Mouse (Mus musculus) liver, embryonic 16.5 days (tissue): ENCODE results near the gene Kcnj9. TPM values are rescaled to one million over a fixed set of nuclear protein-coding genes. Genes with fewer than 3 reads are reported as not detected.

Experiments
- ATAC-seq: fragments of 200-750 bp; cut with Nextera tagmentation; 2 replicates; pipeline ENCODE4 v1.8.0; 2017; ENCODE audit warnings: low read depth, mild to moderate bottlenecking, moderate number of reproducible peaks, moderate library complexity
- H3K27ac ChIP-seq: fragments of 300-500 bp; sonication (generic); 2 replicates; pipeline ENCODE4 v1.5.1; 2014; ENCODE audit warnings: mild to moderate bottlenecking, low read length
- H3K27me3 ChIP-seq: fragments of 300-500 bp; sonication (generic); 2 replicates; pipeline ENCODE4 v1.6.1; 2014; ENCODE audit warnings: low read depth, low read length, mixed read lengths; ENCODE audit not compliant: control insufficient read depth, insufficient read depth
- H3K36me3 ChIP-seq: fragments of 300-500 bp; sonication (generic); 2 replicates; pipeline ENCODE4 v1.6.1; 2014; ENCODE audit warnings: mild to moderate bottlenecking; ENCODE audit not compliant: control insufficient read depth, insufficient read depth
- H3K4me1 ChIP-seq: fragments of 300-500 bp; sonication (generic); 2 replicates; pipeline ENCODE4 v1.6.1; 2014; ENCODE audit warnings: low read depth, low read length, mixed read lengths; ENCODE audit not compliant: control insufficient read depth
- H3K4me2 ChIP-seq: fragments of 300-500 bp; sonication (generic); 2 replicates; pipeline ENCODE4 v1.6.1; 2014; ENCODE audit warnings: low read depth, low read length, mixed read lengths
- H3K4me3 ChIP-seq: fragments of 300-500 bp; sonication (generic); 2 replicates; pipeline ENCODE4 v1.5.1; 2014; ENCODE audit warnings: low read depth, mild to moderate bottlenecking, low read length
- H3K9ac ChIP-seq: fragments of 300-500 bp; sonication (generic); 2 replicates; pipeline ENCODE4 v1.6.1; 2014; ENCODE audit warnings: low read depth, low read length
- H3K9me3 ChIP-seq: fragments of 300-500 bp; sonication (generic); replicated peaks from 2 replicates; pipeline ENCODE4 v1.6.1; 2016; ENCODE audit warnings: low read length; ENCODE audit not compliant: control insufficient read depth
- WGBS: fragments of 180-500 bp; shearing (Covaris S2); extraction: QIAGEN DNeasy Blood & Tissue Kit; methylation state at CpG from one replicate; pipeline ENCODE4 v1.1.7; 2014; ENCODE audit not compliant: insufficient replicate concordance; 5-methylcytosine and 5-hydroxymethylcytosine counted together
- polyA plus RNA-seq: library from polyadenylated mRNA; unstranded; fragments of >200 nt; fragmentation: Nextera tagmentation; extraction: Ambion mirVana; gene quantifications from 2 replicates; pipeline ENCODE4 v1.2.1, GENCODE M21; 2015

Gene Kcnj9
- polyA plus RNA-seq, 1 experiment from 2014 or later, result 0.04 TPM

DNA sequence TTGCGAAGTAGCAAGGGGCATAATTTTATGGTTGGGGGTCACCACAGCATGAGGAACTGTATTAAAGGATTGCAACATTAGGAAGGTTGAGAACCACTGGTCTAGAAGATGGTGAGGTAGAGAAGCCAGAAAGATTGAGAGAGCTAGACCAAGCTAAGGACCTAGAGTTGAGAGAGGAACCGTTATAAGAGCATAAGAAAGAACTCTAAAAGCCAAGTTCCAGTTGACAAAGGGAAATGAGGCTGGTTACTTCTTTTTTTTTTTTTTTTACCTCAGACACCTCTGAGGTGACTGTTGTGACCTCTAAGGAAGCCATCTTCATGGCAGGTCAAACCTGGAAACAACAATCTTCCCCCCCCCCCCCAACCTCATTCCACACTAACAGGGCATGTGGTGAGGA, 24.0 kb downstream of the Kcnj9 start:
- Histone ChIP-seq H3K27ac (no peak overlapping the region), H3K9me3 (no peaks in the 10 kb centered on the region), H3K4me2 (no peak overlapping the region), H3K4me1 (peaks cover 31% of the 10 kb centered on the region), H3K4me3 (no peak overlapping the region), H3K36me3 (no peaks in the 10 kb centered on the region), H3K27me3 (no peaks in the 10 kb centered on the region; the same call in 1 of the 2 replicates), H3K9ac (no peak overlapping the region)
- 40% methylated on average over 2 of the region's 2 CpGs for WGBS
- no peak for ATAC-seq

- peak; percentile 68 for ATAC-seq
- H3K9me3 ChIP-seq, result no peaks in the 10 kb centered on the region
- H3K4me3 ChIP-seq, result no peak overlapping the region
- no peak overlapping the region for H3K27ac ChIP-seq
- no peaks in the 10 kb centered on the region for H3K36me3 ChIP-seq
- no peaks in the 10 kb centered on the region; the same call in 1 of the 2 replicates for H3K27me3 ChIP-seq
- H3K4me1 ChIP-seq, result peaks cover 25% of the 10 kb centered on the region
- 11% methylated on average over 6 of the region's 6 CpGs for WGBS
- H3K4me2 ChIP-seq, result no peak overlapping the region
- H3K9ac ChIP-seq, result no peak overlapping the region
These were observed 24.7 kb downstream of the Kcnj9 start for GRCm38 (mm10) chr1:172304443-172304842.

DNA sequence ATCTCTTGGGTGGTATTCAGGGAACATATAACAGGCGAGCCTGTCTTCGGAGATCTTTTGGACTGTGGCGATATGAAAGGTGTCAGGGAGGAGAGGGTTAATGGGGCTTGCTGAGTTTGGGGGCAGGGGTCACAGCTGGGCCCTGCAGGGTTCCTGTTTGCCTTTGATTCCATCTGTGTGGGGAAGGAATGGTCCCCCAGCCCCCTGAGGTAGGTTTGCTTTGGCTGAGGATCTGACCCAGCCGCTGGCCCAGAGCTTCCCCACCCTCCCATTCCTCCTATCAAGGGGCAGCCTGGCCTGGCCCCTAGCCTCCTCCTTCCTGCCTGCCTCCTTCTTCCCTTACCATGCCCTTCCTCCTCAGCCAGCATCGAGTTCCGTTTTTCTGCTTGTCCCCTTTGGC, 26.3 kb downstream of the Kcnj9 start:
- Histone ChIP-seq H3K27me3 (no peaks in the 10 kb centered on the region; the same call in 1 of the 2 replicates), H3K27ac (no peak overlapping the region), H3K9ac (no peak overlapping the region), H3K4me3 (no peak overlapping the region), H3K36me3 (no peaks in the 10 kb centered on the region), H3K4me2 (no peak overlapping the region), H3K4me1 (peaks cover 25% of the 10 kb centered on the region), H3K9me3 (no peaks in the 10 kb centered on the region)
- WGBS, result 13% methylated on average over 6 of the region's 6 CpGs
- no peak for ATAC-seq

DNA sequence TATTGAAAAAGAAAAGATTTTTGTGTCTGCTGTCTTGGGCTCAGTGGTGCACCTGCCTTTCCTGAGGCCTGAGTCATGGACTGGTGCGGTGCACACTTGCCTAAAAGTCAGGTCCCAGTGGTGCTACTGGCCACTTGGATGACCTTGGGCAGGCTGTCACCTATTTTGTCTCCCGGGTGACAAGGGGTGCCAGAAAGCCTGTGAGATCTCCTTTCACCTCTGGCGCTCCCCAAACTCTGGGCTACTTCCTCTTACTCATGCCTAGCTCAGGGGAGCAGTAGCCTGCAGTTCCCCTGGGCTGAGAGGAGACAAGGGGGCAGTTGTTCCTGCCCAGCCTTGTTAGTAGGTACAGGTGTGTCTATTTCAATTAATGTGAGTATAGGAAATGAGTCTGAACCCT, 26.8 kb downstream of the Kcnj9 start:
- no peak for ATAC-seq
- H3K36me3 ChIP-seq, result no peaks in the 10 kb centered on the region
- peaks cover 22% of the 10 kb centered on the region for H3K4me1 ChIP-seq
- no peak overlapping the region for H3K4me2 ChIP-seq
- no peaks in the 10 kb centered on the region; the same call in none of the 2 replicates for H3K27me3 ChIP-seq
- H3K9me3 ChIP-seq, result no peaks in the 10 kb centered on the region
- H3K9ac ChIP-seq, result no peak overlapping the region
- H3K4me3 ChIP-seq, result no peak overlapping the region
- 39% methylated on average over 3 of the region's 3 CpGs for WGBS
- no peak overlapping the region for H3K27ac ChIP-seq

DNA sequence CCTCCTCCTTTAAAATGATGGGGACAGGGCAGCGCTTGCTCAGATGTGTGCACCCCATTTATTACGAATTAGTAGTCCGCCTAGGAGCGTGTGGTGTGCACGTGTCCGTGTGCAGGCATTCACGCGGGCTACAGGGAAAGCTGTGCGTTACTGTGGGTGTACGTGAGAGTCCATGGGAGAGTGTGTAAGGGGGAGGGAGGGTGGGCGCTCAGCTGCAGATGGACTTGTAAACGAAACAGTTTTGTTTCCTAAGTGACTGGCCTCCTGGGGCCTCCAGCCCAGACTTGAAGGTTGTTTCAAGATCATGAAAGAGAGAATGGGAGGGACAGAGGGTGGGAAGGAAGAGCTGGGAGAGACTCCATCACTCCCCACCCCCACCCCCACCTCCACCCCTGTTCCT, 27.9 kb downstream of the Kcnj9 start:
- 71% methylated on average over 12 of the region's 12 CpGs for WGBS
- H3K9me3 ChIP-seq, result no peaks in the 10 kb centered on the region
- H3K27me3 ChIP-seq, result no peaks in the 10 kb centered on the region; the same call in none of the 2 replicates

DNA sequence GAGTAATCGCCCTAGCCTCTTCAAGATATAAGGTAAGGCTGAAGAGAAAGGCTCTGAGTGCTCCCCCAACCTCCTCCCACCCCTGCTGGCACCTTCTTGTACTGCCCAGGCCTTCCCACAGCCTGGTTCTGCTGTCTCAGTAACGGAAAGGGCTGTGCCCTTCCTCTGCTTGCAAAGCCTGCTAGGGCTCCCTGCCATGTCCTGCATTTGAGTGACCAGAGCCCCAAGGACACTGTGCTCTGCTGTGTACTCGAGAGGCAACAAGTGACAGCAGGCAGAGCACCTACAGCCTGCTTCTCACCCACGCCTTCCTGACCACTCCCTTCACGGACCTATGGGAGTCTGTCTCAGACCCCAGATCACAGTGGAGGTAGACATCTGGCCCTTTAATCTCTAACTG, 28.9 kb downstream of the Kcnj9 start:
- Histone ChIP-seq H3K27me3 (no peaks in the 10 kb centered on the region; the same call in none of the 2 replicates), H3K9ac (no peak overlapping the region)

More for the DNA sequence above, 27.9 kb downstream of the Kcnj9 start:
- Histone ChIP-seq H3K4me1 (peaks cover 22% of the 10 kb centered on the region), H3K36me3 (no peaks in the 10 kb centered on the region), H3K4me2 (no peak overlapping the region), H3K27ac (no peak overlapping the region), H3K9ac (no peak overlapping the region), H3K4me3 (no peak overlapping the region)
- ATAC-seq, result no peak

DNA sequence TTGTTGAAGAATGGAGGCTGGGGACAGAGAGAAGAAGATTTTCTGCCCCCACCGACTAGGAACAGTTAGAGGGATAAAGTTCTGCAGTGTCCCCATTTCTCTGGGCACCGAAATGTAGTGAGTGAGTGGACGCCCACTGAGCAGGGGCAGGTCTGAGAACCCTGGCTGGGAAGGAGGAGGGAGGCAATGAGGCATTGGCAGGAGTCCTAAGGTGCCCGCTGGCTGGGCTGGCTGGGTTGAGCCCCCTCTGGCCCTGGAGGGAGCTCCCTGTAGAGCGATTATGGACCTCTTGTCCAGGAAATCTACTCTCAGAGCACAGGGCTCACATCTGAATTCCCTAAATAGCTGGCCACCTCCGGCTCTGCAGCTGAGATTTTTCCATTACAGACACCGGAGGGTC, 29.6 kb downstream of the Kcnj9 start:
- Histone ChIP-seq H3K4me2 (no peak overlapping the region), H3K27ac (no peak overlapping the region), H3K9ac (no peak overlapping the region), H3K4me3 (no peak overlapping the region), H3K36me3 (no peaks in the 10 kb centered on the region), H3K4me1 (peaks cover 12% of the 10 kb centered on the region), H3K27me3 (no peaks in the 10 kb centered on the region; the same call in none of the 2 replicates), H3K9me3 (no peaks in the 10 kb centered on the region)
- WGBS, result 51% methylated on average over 7 of the region's 7 CpGs
- no peak for ATAC-seq

More for the DNA sequence above, 28.9 kb downstream of the Kcnj9 start:
- 45% methylated on average over 5 of the region's 5 CpGs for WGBS
- ATAC-seq, result no peak
- no peak overlapping the region for H3K4me3 ChIP-seq
- H3K36me3 ChIP-seq, result no peaks in the 10 kb centered on the region
- no peak overlapping the region for H3K4me2 ChIP-seq
- no peaks in the 10 kb centered on the region for H3K9me3 ChIP-seq
- H3K4me1 ChIP-seq, result peaks cover 18% of the 10 kb centered on the region
- H3K27ac ChIP-seq, result no peak overlapping the region

- no peak within 1 kb of the TSS for H3K4me2 ChIP-seq
- WGBS, result 9% methylated on average over 16 of the region's 16 CpGs
- H3K4me3 ChIP-seq, result no peak within 1 kb of the TSS
- no peaks in the 10 kb centered on the region for H3K36me3 ChIP-seq
- H3K4me1 ChIP-seq, result peaks cover 5% of the 10 kb centered on the region
- no peaks in the 10 kb centered on the region; the same call in none of the 2 replicates for H3K27me3 ChIP-seq
- no peaks in the 10 kb centered on the region for H3K9me3 ChIP-seq
- no peak within 1 kb of the TSS for H3K27ac ChIP-seq
- no peak within 1 kb of the TSS for H3K9ac ChIP-seq
- ATAC-seq, result no peak
These were observed 31.2 kb downstream of the Kcnj9 start, which contains the start of gene Atp1a2 for GRCm38 (mm10) chr1:172297611-172298537. Gene Atp1a2, minus strand, starts transcription at chr1:172298064.
